Mouse (Mus musculus) lung, embryonic 15.5 days (tissue): ENCODE results near the gene Brf1. TPM values are rescaled to one million over a fixed set of nuclear protein-coding genes. Genes with fewer than 3 reads are reported as not detected.
A peak's percentile ranks its signal among the peaks of the same experiment; 100 is the strongest.

ENCODE experiments used
- ATAC-seq: fragments of 200-750 bp; cut with Nextera tagmentation; 2 replicates; pipeline ENCODE4 v1.8.0; 2017; ENCODE audit warnings: moderate number of reproducible peaks, borderline replicate concordance; ENCODE audit not compliant: low FRiP score, low TSS enrichment; ENCODE audit errors: extremely low read depth
- H3K27ac ChIP-seq: fragments of 300-500 bp; sonication (generic); 2 replicates; pipeline ENCODE4 v1.5.1; 2015; ENCODE audit warnings: moderate library complexity, mild to moderate bottlenecking, inconsistent platforms
- H3K27me3 ChIP-seq: fragments of 300-500 bp; sonication (generic); 2 replicates; pipeline ENCODE4 v1.6.1; 2015; ENCODE audit warnings: inconsistent platforms
- H3K36me3 ChIP-seq: fragments of 300-500 bp; sonication (generic); 2 replicates; pipeline ENCODE4 v1.6.1; 2015; ENCODE audit warnings: inconsistent platforms
- H3K4me1 ChIP-seq: fragments of 300-500 bp; sonication (generic); 2 replicates; pipeline ENCODE4 v1.6.1; 2015; ENCODE audit warnings: inconsistent platforms
- H3K4me2 ChIP-seq: fragments of 300-500 bp; sonication (generic); 2 replicates; pipeline ENCODE4 v1.6.1; 2015; ENCODE audit warnings: inconsistent platforms, mild to moderate bottlenecking, moderate library complexity
- H3K4me3 ChIP-seq: fragments of 300-500 bp; sonication (generic); 2 replicates; pipeline ENCODE4 v1.5.1; 2015; ENCODE audit warnings: mild to moderate bottlenecking, inconsistent platforms
- H3K9ac ChIP-seq: fragments of 300-500 bp; sonication (generic); 2 replicates; pipeline ENCODE4 v1.6.1; 2015; ENCODE audit warnings: inconsistent platforms
- H3K9me3 ChIP-seq: fragments of 300-500 bp; sonication (generic); 2 replicates; pipeline ENCODE4 v1.6.1; 2016; ENCODE audit warnings: inconsistent platforms
- WGBS: fragments of 180-500 bp; shearing (Covaris S2); methylation state at CpG from one replicate; pipeline ENCODE4 v1.1.7; 2015; 5-methylcytosine and 5-hydroxymethylcytosine counted together
- polyA plus RNA-seq: library from polyadenylated mRNA; unstranded; fragments of >200 nt; fragmentation: Nextera tagmentation; extraction: Ambion mirVana; gene quantifications from 2 replicates; pipeline ENCODE4 v1.2.1, GENCODE M21; 2015

The Brf1 gene
- polyA plus RNA-seq, 1 experiment from 2014 or later: 63.3 TPM

GRCm38 (mm10) chr12:113016976-113017375 lies 16.5 kb upstream of the Brf1 start:
- H3K9me3 ChIP-seq: no peaks in the 10 kb centered on the region
- no peak overlapping the region for H3K4me3 ChIP-seq
- no peak overlapping the region for H3K4me2 ChIP-seq
- H3K4me1 ChIP-seq: peaks cover 20% of the 10 kb centered on the region
- 68% methylated on average over 8 of the region's 8 CpGs for WGBS
- H3K27me3 ChIP-seq: no peaks in the 10 kb centered on the region
- H3K9ac ChIP-seq: 0 out of 2 replicates have a peak overlapping the region, but pooled peaks have one; percentile 13
- 0 out of 2 replicates have a peak, but pooled peaks cover 5% of the 10 kb centered on the region for H3K36me3 ChIP-seq
- no peak for ATAC-seq
- H3K27ac ChIP-seq: no peak overlapping the region

- Histone ChIP-seq H3K9me3 (no peaks in the 10 kb centered on the region), H3K27ac (no peak overlapping the region), H3K4me1 (peaks cover 24% of the 10 kb centered on the region), H3K9ac (peak overlapping the region; percentile 88; the same call in 1 of the 2 replicates), H3K36me3 (0 out of 2 replicates have a peak, but pooled peaks cover 5% of the 10 kb centered on the region), H3K4me3 (no peak overlapping the region), H3K27me3 (no peaks in the 10 kb centered on the region), H3K4me2 (peak overlapping the region; percentile 89; the same call in 1 of the 2 replicates)
- WGBS: 63% methylated on average over 4 of the region's 4 CpGs
- no peak for ATAC-seq
Measured at GRCm38 (mm10) chr12:113015956-113016355, 15.5 kb upstream of the Brf1 start.

- H3K27me3 ChIP-seq: no peaks in the 10 kb centered on the region
- peak overlapping the region; percentile 78 for H3K27ac ChIP-seq
- peak overlapping the region; percentile 88 for H3K9ac ChIP-seq
- H3K4me2 ChIP-seq: peak overlapping the region; percentile 89
- 1% methylated on average over 53 of the region's 64 CpGs for WGBS
- H3K9me3 ChIP-seq: no peaks in the 10 kb centered on the region
- peak overlapping the region; percentile 92 for H3K4me3 ChIP-seq
- peak; percentile 46 for ATAC-seq
- peaks cover 24% of the 10 kb centered on the region for H3K4me1 ChIP-seq
- H3K36me3 ChIP-seq: 0 out of 2 replicates have a peak, but pooled peaks cover 5% of the 10 kb centered on the region
Measured at GRCm38 (mm10) chr12:113014561-113015556, 14.4 kb upstream of the Brf1 start.

GRCm38 (mm10) chr12:113013604-113014558 lies 13.4 kb upstream of the Brf1 start, which contains the start of gene Pacs2:
Gene Pacs2, plus strand, starts transcription at chr12:113014508.
- peak; percentile 97 for ATAC-seq
- WGBS: 4% methylated on average over 49 of the region's 85 CpGs
- H3K9ac ChIP-seq: peak within 1 kb of the TSS; percentile 88
- H3K36me3 ChIP-seq: 0 out of 2 replicates have a peak, but pooled peaks cover 5% of the 10 kb centered on the region
- peak within 1 kb of the TSS; percentile 89 for H3K4me2 ChIP-seq
- H3K27me3 ChIP-seq: no peaks in the 10 kb centered on the region
- no peaks in the 10 kb centered on the region for H3K9me3 ChIP-seq
- H3K4me3 ChIP-seq: peak within 1 kb of the TSS; percentile 92
- H3K27ac ChIP-seq: peak within 1 kb of the TSS; percentile 90
- peaks cover 24% of the 10 kb centered on the region for H3K4me1 ChIP-seq

GRCm38 (mm10) chr12:113013021-113013491 lies 12.6 kb upstream of the Brf1 start:
- Histone ChIP-seq H3K36me3 (no peaks in the 10 kb centered on the region), H3K27ac (peak overlapping the region; percentile 90), H3K27me3 (no peaks in the 10 kb centered on the region), H3K9ac (peak overlapping the region; percentile 69; the same call in 1 of the 2 replicates), H3K4me2 (peak overlapping the region; percentile 62; the same call in 1 of the 2 replicates), H3K4me1 (peaks cover 24% of the 10 kb centered on the region), H3K9me3 (no peaks in the 10 kb centered on the region), H3K4me3 (peak overlapping the region; percentile 92; the same call in 1 of the 2 replicates)
- 60% methylated on average over 3 of the region's 3 CpGs for WGBS
- ATAC-seq: no peak

- Histone ChIP-seq H3K4me3 (no peak overlapping the region), H3K36me3 (no peaks in the 10 kb centered on the region), H3K9me3 (no peaks in the 10 kb centered on the region), H3K4me1 (peaks cover 24% of the 10 kb centered on the region), H3K27ac (peak overlapping the region; percentile 90; the same call in 1 of the 2 replicates), H3K4me2 (no peak overlapping the region), H3K27me3 (no peaks in the 10 kb centered on the region), H3K9ac (no peak overlapping the region)
- 84% methylated on average over 5 of the region's 5 CpGs for WGBS
- no peak for ATAC-seq
Measured at GRCm38 (mm10) chr12:113012443-113012842, 11.9 kb upstream of the Brf1 start.

GRCm38 (mm10) chr12:113011702-113012360 lies 11.3 kb upstream of the Brf1 start:
- H3K27me3 ChIP-seq: no peaks in the 10 kb centered on the region
- H3K9ac ChIP-seq: no peak overlapping the region
- peak overlapping the region; percentile 5; the same call in 1 of the 2 replicates for H3K27ac ChIP-seq
- H3K9me3 ChIP-seq: no peaks in the 10 kb centered on the region
- no peak for ATAC-seq
- peaks cover 24% of the 10 kb centered on the region for H3K4me1 ChIP-seq
- H3K36me3 ChIP-seq: no peaks in the 10 kb centered on the region
- WGBS: 65% methylated on average over 6 of the region's 6 CpGs
- no peak overlapping the region for H3K4me2 ChIP-seq
- no peak overlapping the region for H3K4me3 ChIP-seq

- no peaks in the 10 kb centered on the region for H3K36me3 ChIP-seq
- H3K4me1 ChIP-seq: peaks cover 11% of the 10 kb centered on the region
- no peak overlapping the region for H3K9ac ChIP-seq
- H3K27ac ChIP-seq: no peak overlapping the region
- WGBS: 30% methylated on average over 4 of the region's 4 CpGs
- no peak overlapping the region for H3K4me2 ChIP-seq
- H3K27me3 ChIP-seq: no peaks in the 10 kb centered on the region
- no peaks in the 10 kb centered on the region for H3K9me3 ChIP-seq
- no peak overlapping the region for H3K4me3 ChIP-seq
- no peak for ATAC-seq
Measured at GRCm38 (mm10) chr12:113004993-113005392, 4.5 kb upstream of the Brf1 start.

GRCm38 (mm10) chr12:113004011-113004410 lies 3.5 kb upstream of the Brf1 start:
- Histone ChIP-seq H3K27ac (no peak overlapping the region), H3K4me3 (no peak overlapping the region), H3K4me1 (peaks cover 14% of the 10 kb centered on the region), H3K9ac (no peak overlapping the region), H3K9me3 (no peaks in the 10 kb centered on the region), H3K4me2 (no peak overlapping the region), H3K36me3 (no peaks in the 10 kb centered on the region), H3K27me3 (no peaks in the 10 kb centered on the region)
- 74% methylated on average over 8 of the region's 8 CpGs for WGBS
- ATAC-seq: no peak

- Histone ChIP-seq H3K27ac (no peak overlapping the region), H3K4me1 (peaks cover 24% of the 10 kb centered on the region), H3K9ac (no peak overlapping the region), H3K9me3 (no peaks in the 10 kb centered on the region), H3K36me3 (no peaks in the 10 kb centered on the region), H3K27me3 (no peaks in the 10 kb centered on the region), H3K4me3 (no peak overlapping the region), H3K4me2 (no peak overlapping the region)
- WGBS: 41% methylated on average over 2 of the region's 2 CpGs
- ATAC-seq: no peak
Measured at GRCm38 (mm10) chr12:113002667-113003066, 2.2 kb upstream of the Brf1 start.

- peak overlapping the region; percentile 87 for H3K4me3 ChIP-seq
- no peaks in the 10 kb centered on the region for H3K36me3 ChIP-seq
- peaks cover 24% of the 10 kb centered on the region for H3K4me1 ChIP-seq
- 3% methylated on average over 5 of the region's 5 CpGs for WGBS
- peak overlapping the region; percentile 96 for H3K27ac ChIP-seq
- H3K27me3 ChIP-seq: no peaks in the 10 kb centered on the region
- H3K4me2 ChIP-seq: peak overlapping the region; percentile 64
- no peak; the same call in 1 of the 2 replicates for ATAC-seq
- H3K9ac ChIP-seq: peak overlapping the region; percentile 40
- H3K9me3 ChIP-seq: no peaks in the 10 kb centered on the region
Measured at GRCm38 (mm10) chr12:113001133-113001474, 600 bp upstream of the Brf1 start.
